Mouse (Mus musculus): ENCODE data around the gene Usp2.

GRCm38 (mm10) chr9:44024096-44024495 is 42.7 kb upstream of the Usp2 start:
- no peak for TF ChIP-seq CTCF (conservative IDR thresholded peaks at IDR 0.05; ENCODE audit: low read length)
- no peak for TF ChIP-seq NANOG (IDR thresholded peaks at IDR 0.05; ENCODE audit: borderline replicate concordance, low read length)
